Mouse (Mus musculus): ENCODE results near the gene Rhcg.

Rhcg gene

DNA sequence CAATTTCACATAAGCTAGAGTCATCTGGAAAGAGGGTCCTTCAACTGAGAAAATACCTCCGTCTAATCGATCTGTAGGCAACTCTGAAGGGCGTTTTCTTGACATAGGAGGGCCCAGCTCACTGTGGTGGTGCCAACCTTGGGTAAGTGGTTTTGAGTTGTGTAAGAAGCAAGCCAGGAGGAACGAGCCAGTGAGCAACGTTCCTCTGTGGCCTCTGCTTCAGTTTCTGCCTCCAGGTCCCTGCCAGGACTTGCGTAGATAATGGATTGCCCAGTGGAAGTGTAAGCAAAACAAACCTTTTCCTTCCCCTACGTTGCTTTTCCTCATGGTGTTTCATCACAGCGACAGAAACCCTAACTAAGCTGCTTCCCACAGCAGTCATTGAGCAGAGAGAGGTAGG lies 15.5 kb downstream of the Rhcg start:
- no peak for DNase-seq (ENCODE audit: low spot score in 2 of 2)

DNA sequence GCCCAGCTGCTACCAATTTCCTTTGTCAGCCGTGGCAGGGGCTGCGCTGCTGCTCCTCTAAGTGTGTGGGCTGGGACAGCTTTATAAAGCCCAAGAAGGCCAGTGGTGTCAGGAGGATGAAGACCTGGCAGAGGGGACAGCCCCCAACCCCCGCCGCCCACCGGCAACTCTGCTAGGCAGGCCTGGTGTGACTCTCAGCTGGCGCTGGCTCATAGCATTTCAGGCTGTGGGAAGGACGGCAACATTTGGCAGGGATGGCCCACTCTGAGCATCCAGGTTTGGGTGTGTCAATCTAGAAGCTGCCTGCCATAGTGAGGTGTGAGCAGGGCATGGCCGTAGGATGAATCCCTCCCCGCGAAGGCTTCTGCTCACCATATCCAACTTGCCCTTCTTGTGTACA lies 17.3 kb downstream of the Rhcg start:
- no peak for DNase-seq (ENCODE audit: low spot score in 2 of 2)

DNA sequence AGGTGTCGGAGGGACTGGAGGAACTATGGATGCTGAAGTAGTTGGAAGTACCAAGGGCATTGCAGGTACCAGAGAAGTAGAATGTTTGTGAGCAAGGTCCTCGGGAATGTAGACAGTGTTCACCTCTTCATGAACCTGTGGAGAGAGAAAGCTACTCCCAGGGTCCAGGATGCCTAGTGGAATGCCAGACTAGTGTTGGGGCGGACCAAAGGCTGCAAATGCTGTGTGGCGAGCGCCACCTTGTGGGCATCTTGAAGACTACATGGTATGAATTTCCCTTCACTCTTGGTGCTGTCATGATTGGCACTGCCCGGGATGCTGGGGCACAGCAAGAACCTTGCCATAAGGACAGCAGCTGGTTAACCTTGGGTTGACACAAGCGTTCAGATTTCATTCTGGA lies 22.6 kb downstream of the Rhcg start:
- peak in 1 of 2 experiments; percentile 26 for DNase-seq (ENCODE audit: low spot score in 2 of 2)

DNA sequence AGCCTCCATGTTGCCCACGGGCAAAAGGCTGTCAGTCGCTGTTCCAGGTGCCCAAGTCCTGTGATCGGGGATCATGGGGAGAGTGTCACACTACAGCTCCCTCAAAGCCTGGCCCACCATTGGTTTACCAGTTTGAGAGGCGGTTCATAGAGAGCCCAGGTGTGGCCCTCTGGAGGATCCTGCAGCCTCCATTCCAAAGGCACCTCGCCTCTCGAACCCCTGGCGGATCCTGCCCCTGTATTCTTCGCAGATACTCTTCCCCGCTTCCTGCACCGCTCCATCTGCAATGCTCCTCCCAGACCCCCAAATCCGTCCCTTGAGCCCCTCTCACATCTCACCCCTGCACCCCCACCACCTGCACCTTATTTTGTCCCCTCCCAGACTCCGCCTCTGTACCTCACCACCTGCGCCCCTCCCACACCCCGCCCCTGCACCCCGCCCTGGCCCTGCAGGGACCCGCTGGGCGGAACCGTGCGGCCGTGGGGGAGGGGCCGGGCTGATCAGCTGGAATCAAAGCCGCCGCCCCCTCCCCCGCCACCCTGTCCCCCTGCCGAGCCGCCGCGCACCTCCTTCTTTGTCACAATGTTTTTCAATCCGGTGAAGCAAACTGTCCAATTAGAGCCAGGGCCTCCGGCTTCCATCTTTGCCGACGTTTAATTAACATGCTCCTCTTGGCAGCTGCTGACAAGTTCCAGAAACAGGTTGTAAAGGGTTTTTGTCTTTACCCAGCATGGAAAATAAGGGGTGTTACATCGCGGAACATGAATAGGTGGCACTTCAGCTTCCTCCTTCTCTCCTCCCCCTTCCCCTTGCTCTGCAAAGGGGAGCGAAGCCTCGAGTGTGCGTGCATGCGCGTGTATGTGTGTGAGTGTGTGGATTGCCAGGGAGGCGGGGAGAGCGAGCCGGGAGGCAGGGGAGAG lies 25.4 kb downstream of the Rhcg start:
- no peak for DNase-seq (ENCODE audit: low spot score in 2 of 2)

DNA sequence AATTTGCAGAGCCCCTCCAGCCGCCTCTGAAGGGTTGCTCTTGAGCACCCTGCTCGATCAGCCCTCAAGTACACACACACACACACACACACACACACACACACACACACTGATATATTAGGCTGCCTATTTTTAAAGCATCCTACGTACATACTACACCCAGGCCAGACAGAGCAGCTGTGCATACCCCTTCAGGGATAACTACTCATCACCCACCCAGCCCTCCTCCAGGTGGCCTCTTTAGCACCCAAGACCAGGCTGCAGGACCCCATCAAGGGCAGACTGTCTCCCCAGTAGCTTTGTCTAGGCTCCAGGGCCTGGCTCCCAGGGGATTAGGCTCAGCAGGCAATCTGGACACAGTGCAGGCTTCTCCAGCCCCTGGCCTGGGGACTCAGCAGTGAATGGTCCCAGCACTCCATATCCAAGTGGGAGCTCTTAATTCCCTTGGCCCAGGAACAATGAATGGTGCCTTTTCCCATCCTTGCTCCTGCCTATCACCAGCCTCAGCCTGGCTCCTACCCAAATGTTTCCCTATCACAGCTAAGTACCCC lies 26.8 kb downstream of the Rhcg start:
- DNase-seq (ENCODE audit: low spot score in 2 of 2): no peak

DNA sequence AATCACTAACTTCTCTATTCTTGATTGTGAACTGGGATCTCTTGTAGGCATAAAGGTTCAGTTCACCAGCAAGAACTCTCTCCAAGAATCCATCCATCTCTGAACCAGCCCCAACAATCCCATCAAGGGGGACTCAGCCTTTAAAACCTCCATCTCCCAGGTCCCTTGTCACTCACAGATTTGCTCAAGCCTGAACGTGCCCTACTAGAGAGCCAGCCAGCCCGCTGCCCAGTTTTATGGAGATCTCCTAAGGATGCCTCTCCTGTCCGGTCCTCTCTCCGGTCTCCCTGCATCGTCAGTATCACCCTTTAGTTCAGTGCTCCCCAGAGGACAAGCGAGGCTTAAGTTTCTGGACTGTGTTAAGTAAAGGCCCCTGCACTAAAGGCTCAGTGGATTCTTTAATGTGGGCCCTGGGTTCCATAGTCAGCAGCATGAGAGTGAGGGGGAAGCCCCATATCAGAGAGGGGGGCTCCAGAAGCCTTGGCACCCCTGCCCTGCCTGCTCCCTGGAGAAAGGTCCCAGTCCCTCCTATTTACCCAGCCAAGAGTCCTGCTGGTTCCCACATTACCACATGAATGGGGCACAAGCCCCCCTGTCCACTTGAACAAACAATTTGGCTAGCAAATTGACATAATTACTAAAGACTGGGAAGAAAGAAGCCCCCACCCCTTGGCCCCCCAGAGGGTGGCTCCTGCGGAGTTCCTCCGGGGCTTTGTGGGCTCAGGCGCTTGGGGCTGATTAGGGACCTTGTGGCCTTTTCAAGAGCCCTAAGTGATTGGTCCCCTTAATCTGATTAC lies 27.5 kb downstream of the Rhcg start:
- DNase-seq (ENCODE audit: low spot score in 2 of 2): no peak

DNA sequence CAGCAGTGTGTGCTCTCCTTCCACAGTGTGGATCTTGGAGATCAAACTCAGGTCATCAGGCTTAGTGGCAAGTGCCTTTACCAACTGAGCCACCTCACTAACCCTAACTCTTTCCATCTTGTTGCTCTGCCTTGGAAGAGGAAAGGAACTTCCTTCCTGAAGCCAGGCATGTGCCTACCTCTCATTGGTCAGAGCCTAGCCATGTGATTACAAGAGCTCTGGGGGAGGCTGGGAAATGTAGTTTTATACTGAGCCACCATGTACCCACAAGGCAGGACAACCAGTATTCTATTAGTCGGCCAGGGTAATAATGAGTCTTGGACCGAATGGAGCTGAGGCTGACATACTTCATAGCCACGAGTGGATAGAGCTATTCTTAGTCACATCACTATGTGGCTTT lies 29.2 kb downstream of the Rhcg start:
- DNase-seq (ENCODE audit: low spot score in 2 of 2): no peak

DNA sequence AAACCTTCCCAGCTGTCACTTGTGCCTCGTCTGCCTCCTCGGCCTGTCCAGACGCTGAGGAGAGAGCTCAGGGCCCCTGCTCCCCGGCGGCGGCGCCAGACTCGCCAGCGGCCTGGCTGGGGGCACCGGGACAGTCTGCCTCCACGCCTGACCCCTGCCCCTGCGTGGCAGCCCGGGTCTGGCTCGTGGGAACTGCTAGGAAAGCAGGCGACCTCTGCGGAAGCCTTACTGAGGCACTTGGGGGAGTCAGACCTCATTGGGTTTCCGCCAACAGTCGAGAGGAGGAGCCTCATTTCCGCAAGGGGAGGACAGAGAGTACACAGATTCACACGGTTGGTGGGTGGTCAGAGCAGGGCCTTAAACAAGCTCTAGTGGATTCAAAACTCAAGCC lies 38.6 kb downstream of the Rhcg start:
- DNase-seq (ENCODE audit: low spot score in 2 of 2): no peak

DNA sequence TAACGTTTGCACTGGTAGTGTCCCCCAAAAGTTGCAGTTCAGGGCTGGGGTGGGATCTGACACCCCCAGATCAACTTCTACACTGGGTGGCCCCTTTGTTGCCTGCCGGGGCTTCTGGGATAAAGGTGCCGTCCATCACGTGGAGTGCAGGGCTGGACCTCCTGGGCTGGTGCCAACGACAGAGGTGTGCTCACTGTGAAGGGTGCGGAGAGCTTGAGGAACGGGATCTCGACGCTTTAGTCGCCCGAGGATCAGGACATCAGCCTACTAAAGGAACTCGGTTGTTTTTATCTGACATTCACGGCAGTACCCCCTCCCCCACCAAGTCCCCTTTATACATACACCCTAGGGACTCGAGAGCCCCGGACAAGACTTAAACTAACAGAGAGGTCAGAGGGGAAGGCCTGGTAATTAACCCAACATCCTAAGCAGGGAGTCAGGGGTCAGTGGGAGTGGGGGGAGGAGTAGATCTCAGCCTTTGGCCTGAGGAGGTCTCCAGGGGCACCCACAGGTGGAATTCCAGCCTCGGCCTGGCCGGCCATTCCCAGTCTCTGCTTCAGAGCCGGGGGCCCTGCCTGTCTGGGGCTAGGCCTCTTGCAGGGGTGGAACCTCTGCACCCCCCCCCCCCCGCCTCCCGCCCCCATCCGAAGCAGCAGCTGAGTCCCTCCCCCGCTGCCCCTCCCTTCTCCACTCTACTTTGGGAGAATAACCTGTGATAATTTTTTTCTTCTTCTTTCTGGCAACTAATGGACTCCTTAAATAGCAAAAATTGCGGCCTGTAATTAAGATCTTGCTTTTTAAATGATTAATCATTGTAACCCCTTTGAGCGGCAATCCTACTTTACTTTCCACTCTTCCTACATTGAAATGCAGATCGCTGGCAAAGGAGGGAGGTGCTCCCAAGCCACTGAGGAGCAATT lies 39.3 kb downstream of the Rhcg start:
- DNase-seq (ENCODE audit: low spot score in 2 of 2): no peak

DNA sequence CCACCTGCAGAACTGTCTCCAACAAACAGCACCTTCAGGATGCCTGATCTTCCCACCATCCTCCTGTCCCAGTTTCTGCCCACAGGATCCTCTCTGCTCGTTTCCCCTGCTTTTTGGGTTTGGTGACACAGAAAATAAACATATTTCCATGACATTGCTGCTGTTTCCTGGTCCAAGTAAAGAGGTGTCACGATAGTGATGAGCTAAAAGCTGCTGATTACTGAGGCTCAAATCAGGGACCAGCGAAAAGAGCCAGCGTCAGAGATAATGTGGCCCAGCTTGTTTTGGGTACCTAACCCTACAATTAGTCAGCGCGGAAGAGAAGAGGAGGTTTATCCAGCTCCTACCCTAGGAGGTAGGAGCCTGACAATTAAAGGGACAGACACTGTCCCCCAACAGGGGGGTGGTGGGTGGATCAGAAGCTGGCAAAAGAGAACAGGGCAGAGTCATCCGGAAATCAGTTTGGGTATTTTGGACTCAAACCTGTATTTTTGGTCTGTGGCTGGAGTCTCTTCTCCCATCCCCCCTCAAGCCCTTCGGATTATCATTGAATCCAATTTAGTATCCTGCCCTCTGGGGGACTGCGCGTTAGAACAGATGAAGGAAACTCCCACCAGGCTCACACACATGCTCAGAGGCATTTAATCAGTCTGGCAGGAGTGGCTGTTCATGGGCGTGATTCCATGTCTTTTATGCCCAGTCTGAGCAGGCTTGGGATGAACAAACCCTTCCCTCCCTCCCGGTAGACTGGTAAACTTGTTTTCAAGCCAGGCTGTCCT lies 40.2 kb downstream of the Rhcg start:
- no peak for DNase-seq (ENCODE audit: low spot score in 2 of 2)

DNA sequence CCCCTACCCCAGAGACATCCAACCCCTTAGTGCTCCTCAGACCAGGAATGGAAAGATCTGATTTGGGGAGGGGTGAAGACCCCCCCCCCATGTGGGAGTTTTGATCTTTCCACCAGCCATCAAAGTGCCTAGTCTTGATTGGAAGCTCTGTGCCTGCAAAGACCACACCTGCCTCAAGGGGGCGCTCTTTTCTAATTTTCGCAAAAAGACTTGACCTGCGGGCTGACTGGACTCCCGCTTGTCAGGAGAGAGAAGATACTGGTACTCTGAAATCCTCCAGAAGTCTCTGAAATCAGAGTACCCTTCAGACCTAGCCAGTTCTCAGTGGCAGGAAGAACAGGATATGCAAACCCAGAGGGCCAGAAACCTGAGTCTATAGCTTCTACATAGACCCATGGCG lies 40.8 kb downstream of the Rhcg start:
- peak; percentile 11 to 24 for DNase-seq (ENCODE audit: low spot score in 2 of 2)

DNA sequence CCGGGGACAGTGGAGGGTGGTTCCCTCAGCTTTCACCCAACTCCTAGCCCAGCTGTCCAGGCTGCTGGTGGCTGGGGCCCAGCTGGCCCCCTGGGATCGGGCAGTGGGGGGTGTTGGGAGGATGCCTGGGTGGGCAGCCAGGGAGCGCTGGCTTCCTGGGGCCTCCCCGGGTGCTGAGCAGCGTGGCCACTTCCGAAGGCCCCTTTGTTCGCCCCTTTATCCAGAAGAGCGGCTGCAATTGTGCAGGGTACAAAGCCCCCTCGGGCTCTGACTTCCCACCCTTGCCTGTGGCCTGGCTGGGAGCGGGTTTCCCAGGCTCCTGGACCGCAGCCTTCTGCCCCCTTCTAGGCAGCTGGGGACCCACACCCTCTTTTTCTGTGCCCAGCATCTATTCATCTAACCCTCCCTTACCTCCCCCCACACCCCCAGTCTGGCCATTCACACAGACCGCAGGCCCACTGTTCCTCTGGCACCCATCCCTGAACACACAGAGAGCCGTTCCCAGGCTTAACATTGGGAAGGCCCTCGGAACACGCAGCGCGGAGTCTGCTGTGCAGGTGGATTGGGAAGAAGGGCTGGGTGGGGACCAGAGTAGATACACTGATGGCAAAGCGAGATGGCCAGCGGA lies 45.2 kb downstream of the Rhcg start:
- DNase-seq (ENCODE audit: low spot score in 2 of 2): no peak

DNA sequence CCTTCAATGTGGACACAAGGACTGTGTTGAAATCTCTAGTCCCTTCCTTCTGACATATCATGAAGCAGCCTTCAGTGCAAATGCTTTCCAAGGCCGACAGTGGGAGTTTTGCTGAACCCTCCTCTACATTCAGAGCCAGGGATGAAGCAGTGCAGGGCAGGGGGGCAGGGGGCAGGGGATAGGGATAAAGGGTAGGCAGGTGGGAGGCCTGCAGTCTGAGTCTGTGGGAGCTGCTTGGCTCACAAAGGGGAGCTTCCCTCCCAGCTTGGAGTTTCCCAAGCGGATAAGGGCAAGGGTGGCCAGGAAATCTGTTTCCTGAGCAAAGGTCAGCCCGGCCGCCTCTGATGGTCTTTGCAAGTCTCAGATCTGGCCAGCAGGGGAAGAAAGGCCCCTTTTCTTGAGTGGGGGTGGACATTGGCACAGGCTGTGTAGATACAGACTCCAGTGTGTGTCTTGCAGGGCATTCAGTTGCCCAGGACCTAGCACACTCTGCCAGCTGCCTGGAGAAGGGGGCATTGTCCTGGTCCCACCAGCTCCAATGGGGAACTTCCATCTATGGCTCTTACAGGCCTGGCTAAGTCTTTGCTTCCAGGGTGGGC lies 48.4 kb downstream of the Rhcg start:
- no peak for DNase-seq (ENCODE audit: low spot score in 2 of 2)

DNA sequence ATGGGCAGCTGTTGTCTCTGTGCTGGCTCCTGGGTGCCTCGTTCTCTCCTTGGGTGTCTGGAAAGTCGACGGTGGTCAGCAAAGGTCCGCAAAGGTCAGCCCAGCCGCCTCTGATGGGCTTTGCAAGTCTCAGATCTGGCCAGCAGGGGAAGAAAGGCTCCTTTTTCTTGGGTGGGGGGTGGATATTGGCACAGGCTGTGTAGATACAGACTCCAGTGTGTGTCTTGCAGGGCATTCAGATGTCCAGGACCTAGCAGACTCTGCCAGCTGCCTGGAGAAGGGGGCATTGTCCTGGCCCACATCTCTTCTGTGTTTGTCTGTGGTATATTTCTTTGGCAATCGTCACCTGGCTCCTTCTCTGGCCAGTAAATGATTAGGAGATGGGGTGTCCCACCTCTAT lies 49.2 kb downstream of the Rhcg start:
- no peak for DNase-seq (ENCODE audit: low spot score in 2 of 2)

DNA sequence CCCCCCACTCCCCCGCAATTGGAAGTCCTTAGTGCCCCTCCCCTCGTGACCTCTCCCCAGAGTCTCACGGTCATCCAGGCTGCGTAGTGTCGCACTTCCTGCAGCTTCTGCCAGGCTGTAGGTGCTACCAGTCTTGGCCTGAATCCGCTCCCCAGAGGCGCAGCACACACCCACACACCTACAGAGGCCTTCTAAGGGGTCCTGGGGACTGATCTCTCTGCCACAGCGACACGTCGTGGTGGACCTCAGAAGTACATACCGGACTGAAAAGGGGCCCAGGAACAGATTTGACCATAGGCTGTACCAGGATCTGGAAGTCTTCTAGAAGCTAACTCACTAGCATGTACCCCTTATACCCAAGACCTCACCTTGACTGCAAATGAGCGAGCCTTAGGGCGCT lies 53.8 kb downstream of the Rhcg start:
- DNase-seq (ENCODE audit: low spot score in 2 of 2): no peak

DNA sequence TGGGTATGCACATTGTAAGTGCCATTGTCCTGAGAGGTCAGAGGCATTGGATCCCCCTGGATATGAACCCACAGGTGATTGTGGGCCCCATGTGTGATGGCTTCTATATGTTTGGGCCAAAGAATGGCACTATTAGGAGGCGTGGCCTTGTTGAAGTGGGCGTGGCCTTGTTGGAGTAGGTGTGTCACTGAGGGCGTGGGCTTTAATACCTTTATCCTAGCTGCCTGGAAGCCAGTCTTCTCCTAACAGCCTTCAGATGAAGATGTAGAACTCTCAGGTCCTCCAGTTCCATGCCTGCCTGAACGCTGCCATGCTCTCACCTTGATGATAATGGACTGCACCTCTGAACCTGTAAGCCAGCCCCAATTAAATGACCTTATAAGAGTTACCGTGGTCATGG lies 55.1 kb downstream of the Rhcg start:
- no peak for DNase-seq (ENCODE audit: low spot score in 2 of 2)

DNA sequence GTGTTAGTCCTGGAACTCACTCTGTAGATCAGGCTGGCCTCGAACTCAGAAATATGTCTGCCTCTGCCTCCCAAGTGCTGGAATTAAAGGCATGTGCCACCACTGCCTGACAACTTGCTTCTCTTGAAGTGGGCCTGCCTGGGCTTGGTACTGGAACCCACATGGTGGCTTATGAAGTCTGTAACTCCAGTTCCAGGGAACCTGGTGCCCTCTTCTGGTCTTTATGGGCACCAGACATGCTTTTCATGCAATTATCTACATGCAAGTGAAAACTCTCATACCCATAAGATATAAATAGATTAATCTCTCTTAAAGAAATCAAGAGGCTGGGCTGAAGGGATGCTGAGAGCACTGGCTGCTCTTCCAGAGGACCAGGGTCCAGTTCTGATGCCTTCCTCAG lies 58.8 kb downstream of the Rhcg start:
- DNase-seq (ENCODE audit: low spot score in 2 of 2): no peak

DNA sequence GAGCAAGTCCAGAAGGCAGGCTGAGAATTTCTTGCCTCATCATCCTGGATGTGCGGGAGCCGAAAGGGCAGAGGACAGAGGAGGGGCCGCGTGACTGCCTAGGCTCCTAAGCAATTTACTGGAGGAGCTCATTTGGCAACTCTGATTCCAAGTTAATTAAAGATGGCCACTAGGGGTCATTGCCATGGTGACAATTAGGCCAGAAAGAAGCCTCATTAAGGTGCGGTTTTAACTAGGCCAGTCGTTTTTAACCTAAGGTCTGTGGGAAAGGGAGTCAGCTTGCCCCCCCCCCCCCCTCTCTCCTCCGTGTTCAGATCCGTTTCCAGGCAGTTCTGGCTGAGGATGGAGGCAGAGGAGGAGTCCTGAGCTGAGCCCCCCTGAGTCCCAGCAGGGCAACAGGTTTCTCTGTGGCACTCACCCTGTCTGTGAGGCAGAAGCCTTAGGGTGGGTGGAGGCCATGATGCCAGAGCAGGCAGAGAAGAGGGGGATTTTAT lies 59.7 kb downstream of the Rhcg start:
- no peak for DNase-seq (ENCODE audit: low spot score in 2 of 2)

DNA sequence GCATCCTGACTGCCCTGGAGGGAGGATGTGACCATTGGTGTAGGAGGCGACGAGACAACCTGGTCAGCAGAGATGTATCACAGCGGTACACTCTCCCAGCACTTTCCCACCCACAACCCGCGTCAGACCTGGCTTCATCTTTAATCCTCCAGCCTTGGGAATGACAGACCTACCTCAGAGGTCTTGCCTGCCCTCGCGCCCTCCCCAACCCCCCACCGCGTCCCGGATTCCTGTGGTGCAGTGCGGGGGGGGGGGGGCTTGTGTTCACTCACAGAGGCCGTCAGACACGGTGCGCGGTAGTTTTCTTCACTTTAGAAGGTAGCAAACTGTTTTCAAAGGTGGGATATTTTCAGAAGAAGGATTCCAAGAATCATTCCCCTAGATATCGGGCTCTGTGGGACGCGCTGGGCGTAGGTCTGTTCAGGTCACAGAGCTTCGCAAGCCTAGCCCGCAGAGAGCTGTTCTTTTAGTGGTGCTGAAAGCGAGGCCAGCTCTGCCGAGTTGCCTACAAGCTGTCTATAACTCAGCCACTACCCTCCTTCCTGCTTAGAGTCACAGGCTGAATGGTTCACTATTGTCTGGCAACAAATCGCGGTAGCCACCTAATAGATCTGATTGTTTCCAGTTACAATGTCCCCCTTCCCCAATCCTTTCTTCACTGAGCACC lies 62.0 kb downstream of the Rhcg start:
- no peak for DNase-seq (ENCODE audit: low spot score in 2 of 2)

Measured in natural killer cell, adult 2 months (primary cell).